8 mouse cellular contexts compared by ENCODE assay signal in genomic region chr3:97338522-97339192, GRCm38 (mm10). TPM values are rescaled to one million over a fixed set of nuclear protein-coding genes. Genes with fewer than 3 reads are reported as not detected.
A peak's percentile ranks its signal among the peaks of the same experiment; 100 is the strongest.
DNase-seq lines count a peak whose midpoint lies in the region; ATAC-seq and TF ChIP-seq lines count a peak whose summit lies in the region.

No protein-coding gene starts in this region.

- no peaks in the 10 kb centered on the region for H3K79me2 ChIP-seq in heart, adult 2 months (replicated peaks; ENCODE audit: control insufficient read depth, insufficient read depth, low read length)

- intact Hi-C loops in heart, adult 2 months (cut with DNase I), result loop anchor here (1.0 to 5.0 kb wide), 4 partner anchors 136 to 400 kb away; no protein-coding TSS in a partner anchor

- no peaks in the 10 kb centered on the region; the same call in none of the 2 replicates for H3K4me1 ChIP-seq in embryonic facial prominence, embryonic 11.5 days (ENCODE audit: control insufficient read depth, insufficient read depth, low read length)
- peaks cover 3% of the 10 kb centered on the region; the same call in 1 of the 2 replicates for H3K4me1 ChIP-seq in heart, adult 2 months (ENCODE audit: control insufficient read depth, insufficient read depth, low read length)
- H3K4me1 ChIP-seq in limb, embryonic 11.5 days (ENCODE audit: control insufficient read depth, insufficient read depth, low read length), result peaks cover 6% of the 10 kb centered on the region
- H3K4me1 ChIP-seq in midbrain, embryonic 16.5 days (ENCODE audit: control insufficient read depth, insufficient read depth, low read length), result peaks cover 4% of the 10 kb centered on the region; the same call in 1 of the 2 replicates
- H3K4me1 ChIP-seq in spleen, adult 2 months (ENCODE audit: control insufficient read depth, insufficient read depth, insufficient read length), result no peaks in the 10 kb centered on the region

- peak; percentile 66; the same call in 1 of the 2 replicates for ATAC-seq in embryonic facial prominence, embryonic 11.5 days (replicated peaks; ENCODE audit: insufficient number of reproducible peaks, low FRiP score, low TSS enrichment, low read depth)
- ATAC-seq in limb, embryonic 11.5 days (ENCODE audit: insufficient number of reproducible peaks, low FRiP score, low TSS enrichment, low read depth), result peak; percentile 61; the same call in 1 of the 2 replicates
- ATAC-seq in midbrain, embryonic 16.5 days, result peak; percentile 95

- no peak overlapping the region for H3K9ac ChIP-seq in embryonic facial prominence, embryonic 11.5 days (replicated peaks; ENCODE audit: low read length)
- H3K9ac ChIP-seq in heart, adult 2 months (ENCODE audit: low read depth, low read length), result no peak overlapping the region
- no peak overlapping the region for H3K9ac ChIP-seq in limb, embryonic 11.5 days (ENCODE audit: low read length)
- no peak overlapping the region for H3K9ac ChIP-seq in midbrain, embryonic 16.5 days (ENCODE audit: low read depth, low read length)

- peak; percentile 65 for DNase-seq in 416B (ENCODE audit: low read depth)
- peak; percentile 84 for DNase-seq in adrenal gland, postnatal 25 days
- DNase-seq in embryonic facial prominence, embryonic 11.5 days (ENCODE audit: low spot score), result peak; percentile 97
- peak; percentile 76 to 87 for DNase-seq in heart, adult 2 months
- peak; percentile 68 to 90 for DNase-seq in kidney, adult 8-10 months
- DNase-seq in limb, embryonic 11.5 days (ENCODE audit: low spot score), result peak; percentile 97
- DNase-seq in spleen, adult 2 months (ENCODE audit: low read depth in 1 of 2, low spot score in 2 of 2), result peak; percentile 28 to 78

- 32% methylated on average over 13 of the region's 13 CpGs for WGBS in embryonic facial prominence, embryonic 11.5 days
- WGBS in heart, adult 2 months, result 23% methylated on average over 13 of the region's 13 CpGs
- WGBS in limb, embryonic 11.5 days, result 36% methylated on average over 13 of the region's 13 CpGs
- 16% methylated on average over 13 of the region's 13 CpGs for WGBS in midbrain, embryonic 16.5 days
- 33% methylated on average over 13 of the region's 13 CpGs for WGBS in spleen, adult 2 months

- TF ChIP-seq CTCF in heart, adult 2 months (IDR thresholded peaks at IDR 0.05), result peak; percentile 99; the same call in 1 of the 2 replicates
- TF ChIP-seq CTCF in spleen, adult 2 months (IDR thresholded peaks at IDR 0.05; ENCODE audit: extremely low read depth, insufficient read depth, insufficient read length, insufficient replicate concordance), result peak; percentile 81; the same call in 1 of the 2 replicates

- H3K27ac ChIP-seq in embryonic facial prominence, embryonic 11.5 days (replicated peaks; ENCODE audit: low read depth, low read length), result no peak overlapping the region
- no peak overlapping the region for H3K27ac ChIP-seq in heart, adult 2 months
- no peak overlapping the region for H3K27ac ChIP-seq in limb, embryonic 11.5 days (replicated peaks; ENCODE audit: low read depth, low read length)
- H3K27ac ChIP-seq in midbrain, embryonic 16.5 days (ENCODE audit: low read length), result no peak overlapping the region
- H3K27ac ChIP-seq in spleen, adult 2 months (ENCODE audit: insufficient read depth, low read length), result no peak overlapping the region

- TF ChIP-seq POLR2A in heart, adult 2 months (IDR thresholded peaks at IDR 0.05; ENCODE audit: insufficient read depth, low read depth, low read length), result no peak
- no peak for TF ChIP-seq POLR2A in spleen, adult 2 months (IDR thresholded peaks at IDR 0.05; ENCODE audit: low read depth, low read length)

- no peak overlapping the region for H3K4me3 ChIP-seq in embryonic facial prominence, embryonic 11.5 days (ENCODE audit: low read depth, low read length)
- H3K4me3 ChIP-seq in heart, adult 2 months, result no peak overlapping the region
- no peak overlapping the region for H3K4me3 ChIP-seq in limb, embryonic 11.5 days (ENCODE audit: low read depth, low read length)
- no peak overlapping the region for H3K4me3 ChIP-seq in midbrain, embryonic 16.5 days (ENCODE audit: low read depth, low read length)
- no peak overlapping the region for H3K4me3 ChIP-seq in spleen, adult 2 months (ENCODE audit: extremely low read depth, insufficient read depth, insufficient read length)

- no peaks in the 10 kb centered on the region for H3K9me3 ChIP-seq in embryonic facial prominence, embryonic 11.5 days (replicated peaks; ENCODE audit: control insufficient read depth, low read length)
- no peaks in the 10 kb centered on the region for H3K9me3 ChIP-seq in limb, embryonic 11.5 days (ENCODE audit: control insufficient read depth, low read length)
- H3K9me3 ChIP-seq in midbrain, embryonic 16.5 days (replicated peaks; ENCODE audit: control insufficient read depth, low read length, poor library complexity, severe bottlenecking), result no peaks in the 10 kb centered on the region

- H3K27me3 ChIP-seq in embryonic facial prominence, embryonic 11.5 days (ENCODE audit: control insufficient read depth, insufficient read depth, low read length), result no peaks in the 10 kb centered on the region
- no peaks in the 10 kb centered on the region for H3K27me3 ChIP-seq in heart, adult 2 months (ENCODE audit: control insufficient read depth, insufficient read depth, low read length)
- H3K27me3 ChIP-seq in limb, embryonic 11.5 days (ENCODE audit: control insufficient read depth, insufficient read depth, low read length), result no peaks in the 10 kb centered on the region
- H3K27me3 ChIP-seq in midbrain, embryonic 16.5 days (ENCODE audit: control insufficient read depth, insufficient read depth, low read depth, low read length), result no peaks in the 10 kb centered on the region
- H3K27me3 ChIP-seq in spleen, adult 2 months (ENCODE audit: control insufficient read depth, insufficient read depth, low read length), result no peaks in the 10 kb centered on the region

- no peaks in the 10 kb centered on the region for H3K36me3 ChIP-seq in embryonic facial prominence, embryonic 11.5 days (replicated peaks; ENCODE audit: control insufficient read depth, insufficient read depth, low read depth, low read length)
- H3K36me3 ChIP-seq in heart, adult 2 months (ENCODE audit: control insufficient read depth, insufficient read depth, low read length), result no peaks in the 10 kb centered on the region
- no peaks in the 10 kb centered on the region for H3K36me3 ChIP-seq in limb, embryonic 11.5 days (ENCODE audit: control insufficient read depth, insufficient read depth, low read length)
- no peaks in the 10 kb centered on the region for H3K36me3 ChIP-seq in midbrain, embryonic 16.5 days (ENCODE audit: control insufficient read depth, insufficient read depth, low read length)
- no peaks in the 10 kb centered on the region for H3K36me3 ChIP-seq in spleen, adult 2 months (ENCODE audit: control insufficient read depth, insufficient read depth, low read length)

- TF ChIP-seq EP300 in heart, adult 2 months (IDR thresholded peaks at IDR 0.05; ENCODE audit: insufficient read depth, low read depth, low read length), result peak; percentile 81; the same call in 1 of the 2 replicates

- no peak overlapping the region for H3K4me2 ChIP-seq in embryonic facial prominence, embryonic 11.5 days (ENCODE audit: low read depth, low read length)
- H3K4me2 ChIP-seq in limb, embryonic 11.5 days (ENCODE audit: low read depth, severe bottlenecking), result no peak overlapping the region
- H3K4me2 ChIP-seq in midbrain, embryonic 16.5 days (ENCODE audit: low read length), result 0 out of 2 replicates have a peak overlapping the region, but pooled peaks have one; percentile 37

RNA-seq across cellular contexts. Expression of gene Bcl9, which starts 40.9 kb away (rescaled TPM):
- 18.0 and 25.0 TPM in 2 replicates for total RNA-seq in adrenal gland, postnatal 25 days (2021)
- 68.1 and 74.0 TPM in 2 replicates for polyA plus RNA-seq in embryonic facial prominence, embryonic 11.5 days (2014; fragmentation: Nextera tagmentation; extraction: Ambion mirVana)
- total RNA-seq in heart, adult 2 months (2021), result 10 to 100 TPM; 14.3 to 22.4 TPM
- 15.3 and 18.0 TPM in 2 replicates for polyA plus RNA-seq in heart, adult 2 months (2012; rRNA removed)
- 76.8 and 86.9 TPM in 2 replicates for polyA plus RNA-seq in limb, embryonic 11.5 days (2014; fragmentation: Nextera tagmentation; extraction: Ambion mirVana)
- polyA plus RNA-seq in midbrain, embryonic 16.5 days (2015; fragmentation: Nextera tagmentation; extraction: Ambion mirVana), result 78.3 and 92.4 TPM in 2 replicates
- 14.0 and 15.2 TPM in 2 replicates for polyA plus RNA-seq in spleen, adult 2 months (2012; rRNA removed)
